Mouse (Mus musculus) intestine, embryonic 16.5 days (tissue): Measurements from ENCODE around the gene Tbx19. TPM values are rescaled to one million over a fixed set of nuclear protein-coding genes. Genes with fewer than 3 reads are reported as not detected.
A peak's percentile ranks its signal among the peaks of the same experiment; 100 is the strongest.

ENCODE experiments used
- ATAC-seq: fragments of 200-750 bp; cut with Nextera tagmentation; 2 replicates; pipeline ENCODE4 v1.8.0; 2017; ENCODE audit warnings: moderate TSS enrichment, moderate library complexity
- H3K27ac ChIP-seq: fragments of 300-500 bp; sonication (generic); 2 replicates; pipeline ENCODE4 v1.5.1; 2014; ENCODE audit warnings: mild to moderate bottlenecking, low read length
- H3K27me3 ChIP-seq: fragments of 300-500 bp; sonication (generic); replicated peaks from 2 replicates; pipeline ENCODE4 v1.6.1; 2014; ENCODE audit warnings: low read length, control low read depth, mixed read lengths; ENCODE audit not compliant: control insufficient read depth, insufficient read depth
- H3K36me3 ChIP-seq: fragments of 300-500 bp; sonication (generic); 2 replicates; pipeline ENCODE4 v1.6.1; 2014; ENCODE audit warnings: low read length, control low read depth; ENCODE audit not compliant: control insufficient read depth, insufficient read depth
- H3K4me1 ChIP-seq: fragments of 300-500 bp; sonication (generic); 2 replicates; pipeline ENCODE4 v1.6.1; 2014; ENCODE audit warnings: low read length, control low read depth, mixed read lengths; ENCODE audit not compliant: control insufficient read depth, insufficient read depth
- H3K4me2 ChIP-seq: fragments of 300-500 bp; sonication (generic); 2 replicates; pipeline ENCODE4 v1.6.1; 2014; ENCODE audit warnings: low read depth, low read length, control low read depth
- H3K4me3 ChIP-seq: fragments of 300-500 bp; sonication (generic); 2 replicates; pipeline ENCODE4 v1.5.1; 2014; ENCODE audit warnings: mild to moderate bottlenecking, low read length
- H3K9ac ChIP-seq: fragments of 300-500 bp; sonication (generic); 2 replicates; pipeline ENCODE4 v1.6.1; 2014; ENCODE audit warnings: low read depth, low read length
- H3K9me3 ChIP-seq: fragments of 300-500 bp; sonication (generic); 2 replicates; pipeline ENCODE4 v1.6.1; 2016; ENCODE audit warnings: low read length, control low read depth; ENCODE audit not compliant: control insufficient read depth
- WGBS: fragments of 180-500 bp; shearing (Covaris S2); extraction: QIAGEN DNeasy Blood & Tissue Kit; methylation state at CpG from one replicate; pipeline ENCODE4 v1.1.7; 2014; 5-methylcytosine and 5-hydroxymethylcytosine counted together
- polyA plus RNA-seq: library from polyadenylated mRNA; unstranded; fragments of >200 nt; fragmentation: Nextera tagmentation; extraction: Ambion mirVana; gene quantifications from 2 replicates; pipeline ENCODE4 v1.2.1, GENCODE M21; 2015

Gene Tbx19
- polyA plus RNA-seq, 1 experiment from 2014 or later: not detected

DNA sequence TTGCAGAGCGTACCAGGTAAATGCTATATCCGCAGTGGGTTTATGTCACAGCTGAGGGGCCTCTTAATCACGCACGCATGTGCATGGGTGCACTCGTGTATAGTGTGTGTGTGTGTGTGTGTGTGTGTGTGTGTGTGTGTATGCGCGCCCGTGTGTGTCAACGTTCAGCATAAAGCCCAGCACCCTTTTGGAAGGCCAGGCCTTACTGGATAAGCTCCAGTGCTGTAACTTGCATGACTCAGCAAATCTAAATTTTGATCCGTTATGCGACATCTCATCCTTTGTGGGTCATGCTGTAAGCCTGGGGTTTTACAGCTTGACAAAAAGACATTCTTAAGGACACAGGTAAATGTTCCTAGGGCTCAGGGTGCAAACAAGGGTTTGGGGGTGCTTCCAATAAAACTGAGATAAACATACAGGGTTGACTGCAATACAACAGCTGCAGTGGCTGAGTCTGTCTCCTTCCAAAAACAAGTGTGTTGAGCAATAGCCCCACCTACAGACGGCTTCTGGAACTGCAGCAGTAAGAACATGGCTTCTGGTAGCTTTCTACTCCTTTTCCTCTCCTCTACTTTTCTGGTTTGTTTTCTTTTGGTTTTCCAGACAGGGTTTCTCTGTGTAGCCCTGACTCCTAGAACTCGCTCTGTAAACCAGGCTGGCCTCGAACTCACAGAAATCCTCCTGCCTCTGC lies 28.2 kb downstream of the Tbx19 start:
- Histone ChIP-seq H3K36me3 (no peaks in the 10 kb centered on the region), H3K9ac (no peak overlapping the region), H3K4me1 (no peaks in the 10 kb centered on the region), H3K4me2 (no peak overlapping the region), H3K4me3 (no peak overlapping the region), H3K27me3 (no peaks in the 10 kb centered on the region), H3K27ac (no peak overlapping the region), H3K9me3 (no peaks in the 10 kb centered on the region)
- no peak for ATAC-seq
- 73% methylated on average over 14 of the region's 14 CpGs for WGBS

DNA sequence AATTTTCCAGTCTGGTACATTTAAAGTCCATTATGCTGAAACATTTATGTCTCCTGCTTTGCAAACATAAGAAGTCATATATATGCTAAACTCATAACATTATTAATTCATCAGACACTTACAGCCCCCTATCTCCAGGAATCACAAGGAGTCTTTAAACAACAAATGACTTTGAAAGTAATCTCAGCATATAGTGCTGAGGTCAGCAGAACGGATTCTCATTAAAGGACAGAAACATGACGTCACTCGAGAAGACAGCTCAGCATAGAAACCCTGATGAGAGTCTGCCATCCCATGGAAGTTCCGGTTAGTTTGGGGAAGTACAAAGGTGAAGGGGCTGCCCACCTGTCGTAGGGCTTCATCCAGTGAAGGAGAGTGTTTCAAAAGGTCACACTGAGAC lies 31.0 kb downstream of the Tbx19 start:
- H3K27ac ChIP-seq: no peak overlapping the region
- no peaks in the 10 kb centered on the region for H3K36me3 ChIP-seq
- no peaks in the 10 kb centered on the region for H3K27me3 ChIP-seq
- H3K9ac ChIP-seq: no peak overlapping the region
- no peak overlapping the region for H3K4me2 ChIP-seq
- 68% methylated on average over 5 of the region's 5 CpGs for WGBS
- ATAC-seq: no peak
- H3K4me1 ChIP-seq: no peaks in the 10 kb centered on the region
- no peaks in the 10 kb centered on the region for H3K9me3 ChIP-seq
- H3K4me3 ChIP-seq: no peak overlapping the region

DNA sequence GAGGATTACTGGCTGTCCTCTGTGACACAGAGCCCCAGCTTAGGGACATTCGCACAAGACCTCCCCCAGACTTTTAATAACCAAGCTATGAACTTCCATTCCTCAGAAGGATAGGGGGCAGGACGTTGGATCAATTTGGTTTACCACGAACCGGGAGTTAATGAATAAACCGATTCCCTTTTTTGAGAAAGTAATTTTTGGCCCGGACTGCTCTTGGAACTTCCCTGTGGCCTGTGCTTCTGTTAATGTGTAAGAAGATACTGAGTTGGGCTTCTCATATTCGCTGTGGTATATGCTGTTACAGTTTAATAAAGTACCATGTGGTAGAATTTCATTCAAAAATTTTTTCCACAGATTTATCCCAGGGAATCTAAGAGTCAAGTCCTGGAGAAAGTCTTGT lies 39.5 kb downstream of the Tbx19 start:
- 71% methylated on average over 7 of the region's 7 CpGs for WGBS
- Histone ChIP-seq H3K9ac (no peak overlapping the region), H3K36me3 (no peaks in the 10 kb centered on the region), H3K9me3 (no peaks in the 10 kb centered on the region), H3K4me2 (no peak overlapping the region), H3K4me1 (peaks cover 4% of the 10 kb centered on the region), H3K4me3 (no peak overlapping the region), H3K27me3 (no peaks in the 10 kb centered on the region; the same call in 1 of the 2 replicates), H3K27ac (no peak overlapping the region)
- no peak for ATAC-seq

DNA sequence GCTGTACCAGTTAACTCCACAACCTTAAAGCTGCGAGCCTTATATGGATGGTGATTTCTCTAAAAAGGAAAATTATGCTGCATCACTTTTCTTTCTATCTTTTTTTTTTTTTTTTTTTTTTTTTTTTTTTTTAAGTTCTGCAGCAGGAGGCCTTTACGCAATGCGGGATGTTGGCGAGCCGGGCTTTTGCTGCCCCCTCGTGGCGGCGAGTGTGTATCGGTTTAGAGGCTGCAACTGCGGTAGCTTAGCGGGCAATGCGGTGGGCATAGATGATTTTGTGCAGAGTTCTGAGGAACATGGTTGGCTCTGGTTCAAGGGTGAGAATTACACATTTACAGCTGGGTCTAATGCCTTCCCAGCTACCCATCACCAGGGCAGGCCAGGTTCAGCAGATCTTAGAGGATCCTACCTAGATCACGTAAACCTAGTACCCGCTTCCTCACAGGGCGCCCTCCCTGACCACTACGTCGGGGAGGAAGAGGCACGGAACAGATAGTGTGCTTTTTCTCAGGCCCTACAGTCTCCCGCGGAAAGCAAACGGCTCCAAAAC lies 40.1 kb downstream of the Tbx19 start:
- no peak overlapping the region for H3K4me2 ChIP-seq
- no peak overlapping the region for H3K4me3 ChIP-seq
- WGBS: 20% methylated on average over 21 of the region's 21 CpGs
- H3K4me1 ChIP-seq: peaks cover 5% of the 10 kb centered on the region
- no peak overlapping the region for H3K27ac ChIP-seq
- no peaks in the 10 kb centered on the region for H3K36me3 ChIP-seq
- ATAC-seq: peak; percentile 76
- H3K9ac ChIP-seq: no peak overlapping the region
- no peaks in the 10 kb centered on the region; the same call in 1 of the 2 replicates for H3K27me3 ChIP-seq
- no peaks in the 10 kb centered on the region for H3K9me3 ChIP-seq

DNA sequence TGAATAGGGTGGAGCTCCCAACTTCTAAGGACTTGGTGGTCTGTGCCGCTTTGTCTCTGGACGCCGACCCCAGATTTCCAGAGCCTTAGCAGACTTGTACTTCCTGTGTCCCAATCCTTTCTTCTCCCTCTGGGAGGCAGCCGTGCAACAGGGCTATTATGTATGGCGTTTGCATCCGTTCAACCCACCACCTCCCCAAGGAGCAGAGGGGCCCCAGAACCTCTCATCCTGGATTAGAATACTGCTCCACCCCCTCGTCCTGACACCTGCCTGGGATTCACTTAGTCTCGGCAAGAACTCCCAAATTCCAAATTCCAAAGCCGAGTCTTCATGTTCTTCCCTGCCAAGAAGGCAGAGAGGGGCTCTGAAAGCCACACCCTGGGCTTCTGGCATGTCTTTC lies 40.8 kb downstream of the Tbx19 start:
- no peaks in the 10 kb centered on the region for H3K9me3 ChIP-seq
- 28% methylated on average over 9 of the region's 9 CpGs for WGBS
- peaks cover 10% of the 10 kb centered on the region for H3K4me1 ChIP-seq
- H3K9ac ChIP-seq: 0 out of 2 replicates have a peak overlapping the region, but pooled peaks have one; percentile 43
- no peak overlapping the region for H3K27ac ChIP-seq
- H3K4me2 ChIP-seq: no peak overlapping the region
- ATAC-seq: peak; percentile 9; the same call in 1 of the 2 replicates
- H3K36me3 ChIP-seq: no peaks in the 10 kb centered on the region
- no peak overlapping the region for H3K4me3 ChIP-seq
- no peaks in the 10 kb centered on the region; the same call in 1 of the 2 replicates for H3K27me3 ChIP-seq

DNA sequence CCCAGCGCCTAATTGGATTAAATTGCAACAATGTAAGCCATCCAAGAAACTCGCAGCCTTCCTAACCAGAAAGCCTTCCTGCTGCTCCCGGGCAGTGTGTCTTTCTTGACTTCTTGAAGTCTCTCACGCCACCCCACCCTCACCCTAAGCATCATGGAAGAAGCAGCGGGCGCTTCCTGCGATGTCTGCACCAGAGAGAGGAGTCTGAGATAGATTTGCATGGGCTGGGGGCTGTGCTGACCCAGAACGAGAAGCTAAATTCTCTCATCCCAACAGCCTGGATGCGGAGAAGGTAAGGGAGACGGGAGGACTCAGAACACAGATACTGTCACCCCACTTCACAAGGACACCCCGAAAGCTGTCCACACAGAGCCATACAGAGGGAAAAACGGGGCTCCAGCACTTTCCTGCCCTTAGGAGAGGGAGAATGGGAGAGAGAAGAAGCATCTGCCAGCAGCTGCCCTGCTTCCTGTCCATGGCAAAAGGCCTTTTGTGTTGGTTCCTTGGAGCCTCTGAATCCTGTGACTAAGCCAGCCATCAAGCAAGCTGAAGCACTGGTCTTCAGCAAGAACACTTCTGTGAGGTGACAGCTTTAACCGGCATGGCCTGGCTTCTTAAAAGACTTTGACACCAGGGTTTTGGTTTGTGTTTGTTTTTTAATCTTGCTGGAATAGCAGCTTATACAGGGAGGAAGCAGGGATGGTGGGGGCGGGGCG lies 41.4 kb downstream of the Tbx19 start:
- ATAC-seq: no peak
- H3K36me3 ChIP-seq: no peaks in the 10 kb centered on the region
- no peak overlapping the region for H3K4me3 ChIP-seq
- no peak overlapping the region for H3K9ac ChIP-seq
- no peaks in the 10 kb centered on the region; the same call in 1 of the 2 replicates for H3K27me3 ChIP-seq
- peaks cover 10% of the 10 kb centered on the region for H3K4me1 ChIP-seq
- H3K27ac ChIP-seq: 0 out of 2 replicates have a peak overlapping the region, but pooled peaks have one; percentile 37
- WGBS: 75% methylated on average over 15 of the region's 15 CpGs
- no peaks in the 10 kb centered on the region for H3K9me3 ChIP-seq
- no peak overlapping the region for H3K4me2 ChIP-seq

DNA sequence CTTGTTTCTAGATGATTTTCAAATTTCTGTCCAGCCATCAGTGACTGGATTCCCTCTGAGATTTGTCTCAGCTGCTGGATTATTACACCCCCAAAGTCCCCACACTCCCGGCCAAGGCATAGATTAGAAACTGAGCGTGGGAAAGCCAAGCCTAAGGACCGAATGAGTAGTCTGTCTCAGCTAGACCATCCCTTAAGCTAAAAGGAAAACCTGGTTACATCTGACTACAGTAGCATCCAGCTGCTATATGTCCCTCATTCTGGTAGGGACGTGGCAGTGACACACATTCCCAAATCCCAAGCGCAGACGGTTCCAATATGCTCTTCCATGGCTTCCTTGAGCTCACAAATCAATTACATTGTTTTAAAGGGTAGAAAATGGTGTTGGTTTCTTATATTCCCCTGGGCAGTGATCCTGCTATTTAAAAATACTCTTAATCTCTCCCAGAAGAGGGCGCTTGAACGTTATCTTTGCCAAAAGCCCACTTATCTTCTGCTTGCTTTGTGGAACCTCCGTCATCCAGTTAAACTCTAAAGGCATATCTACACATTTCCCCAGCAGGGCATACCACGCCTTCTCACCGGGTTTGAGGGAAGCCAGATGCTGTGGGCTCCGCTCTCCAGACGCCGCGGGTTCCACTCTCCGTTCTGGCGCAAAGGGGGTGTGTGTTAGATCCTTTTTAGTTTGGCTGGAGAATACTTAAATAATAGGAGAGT lies 46.0 kb downstream of the Tbx19 start:
- H3K4me1 ChIP-seq: peaks cover 6% of the 10 kb centered on the region
- 29% methylated on average over 17 of the region's 17 CpGs for whole genome bisulfite sequencing
- H3K4me3 ChIP-seq: no peak overlapping the region
- no peak overlapping the region for H3K27ac ChIP-seq
- no peaks in the 10 kb centered on the region for H3K27me3 ChIP-seq
- no peaks in the 10 kb centered on the region for H3K36me3 ChIP-seq
- ATAC-seq: peak; percentile 60
- H3K9me3 ChIP-seq: no peaks in the 10 kb centered on the region
- no peak overlapping the region for H3K9ac ChIP-seq
- peak overlapping the region; percentile 17; the same call in 1 of the 2 replicates for H3K4me2 ChIP-seq

DNA sequence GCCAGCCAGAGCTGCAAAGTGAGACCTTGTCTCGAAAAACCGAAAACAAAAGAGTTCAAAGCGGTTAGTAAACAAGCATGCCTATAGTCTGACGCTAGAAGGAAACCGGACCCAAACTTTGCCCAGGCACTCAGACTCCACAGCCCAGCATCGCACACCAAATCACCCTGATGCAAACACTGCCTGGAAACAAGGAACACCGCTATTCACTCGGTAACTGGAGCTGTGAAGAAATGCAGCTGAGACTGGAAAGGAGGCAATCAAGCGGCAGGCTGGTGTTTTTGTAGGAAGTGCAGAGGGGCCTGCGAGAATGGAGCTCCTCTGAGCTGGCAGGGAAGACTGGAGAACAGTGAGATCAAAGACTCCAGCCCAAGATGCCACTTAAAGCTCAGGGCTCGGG lies 46.9 kb downstream of the Tbx19 start:
- Histone ChIP-seq H3K36me3 (no peaks in the 10 kb centered on the region), H3K4me3 (no peak overlapping the region), H3K9me3 (no peaks in the 10 kb centered on the region), H3K9ac (no peak overlapping the region), H3K4me2 (no peak overlapping the region), H3K4me1 (peaks cover 6% of the 10 kb centered on the region; the same call in 1 of the 2 replicates), H3K27ac (no peak overlapping the region), H3K27me3 (no peaks in the 10 kb centered on the region)
- 53% methylated on average over 11 of the region's 11 CpGs for WGBS
- ATAC-seq: no peak

DNA sequence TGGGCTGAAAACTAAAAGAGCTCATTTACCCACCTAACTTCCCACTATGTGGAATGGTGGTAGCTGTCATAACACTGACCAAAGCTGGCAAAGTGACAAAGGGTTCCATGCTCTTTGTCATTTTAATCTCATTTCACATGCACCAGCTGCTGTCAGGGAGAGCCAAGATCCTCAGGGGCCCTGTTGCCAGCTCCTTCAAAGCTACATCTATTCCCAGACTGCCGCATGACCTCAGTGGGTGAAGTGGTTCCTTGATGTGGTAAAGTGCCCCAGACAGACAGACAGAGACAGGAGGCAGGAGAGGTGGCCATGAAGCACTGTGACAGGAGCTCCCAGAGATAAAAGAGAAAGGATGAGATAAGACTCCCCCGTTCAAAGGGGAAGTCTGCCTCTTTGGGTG lies 49.9 kb downstream of the Tbx19 start:
- no peak overlapping the region for H3K4me3 ChIP-seq
- WGBS: 59% methylated on average over 2 of the region's 2 CpGs
- H3K9ac ChIP-seq: no peak overlapping the region
- H3K9me3 ChIP-seq: no peaks in the 10 kb centered on the region
- no peak for ATAC-seq
- no peaks in the 10 kb centered on the region for H3K36me3 ChIP-seq
- peaks cover 6% of the 10 kb centered on the region; the same call in 1 of the 2 replicates for H3K4me1 ChIP-seq
- no peaks in the 10 kb centered on the region for H3K27me3 ChIP-seq
- H3K4me2 ChIP-seq: no peak overlapping the region
- no peak overlapping the region for H3K27ac ChIP-seq
